Mouse (Mus musculus) right cerebral cortex, postnatal 36 days (tissue): ENCODE data around the gene Dnaic1.

Experiments used
- DNase-seq, 2 experiments: peaks; one replicate each; pipeline ENCODE4 v3.0.0; 2022; ENCODE audit warnings: low spot score in 2 of 2, mixed read lengths in 1 of 2

Gene Dnaic1

DNA sequence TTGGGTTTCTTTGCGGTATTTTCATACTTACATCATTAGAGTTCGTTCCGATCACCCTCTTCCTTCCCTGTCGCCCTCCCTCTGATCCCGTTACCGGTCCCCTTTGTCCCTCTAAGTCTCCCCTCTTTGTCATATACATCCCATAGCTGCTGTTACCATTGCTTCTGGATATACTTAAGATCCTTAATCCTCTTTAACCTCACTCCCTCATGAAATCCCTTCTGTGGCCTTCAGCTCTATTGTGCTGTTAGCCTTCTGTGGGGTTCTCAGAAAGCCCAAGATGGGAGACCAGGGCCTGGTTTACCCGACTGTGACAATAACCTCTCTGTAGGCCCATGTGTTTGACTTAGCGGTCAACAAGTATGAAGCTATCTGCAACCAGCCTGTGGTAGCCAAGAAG lies 65.1 kb downstream of the Dnaic1 start:
- DNase-seq, result no peak

DNA sequence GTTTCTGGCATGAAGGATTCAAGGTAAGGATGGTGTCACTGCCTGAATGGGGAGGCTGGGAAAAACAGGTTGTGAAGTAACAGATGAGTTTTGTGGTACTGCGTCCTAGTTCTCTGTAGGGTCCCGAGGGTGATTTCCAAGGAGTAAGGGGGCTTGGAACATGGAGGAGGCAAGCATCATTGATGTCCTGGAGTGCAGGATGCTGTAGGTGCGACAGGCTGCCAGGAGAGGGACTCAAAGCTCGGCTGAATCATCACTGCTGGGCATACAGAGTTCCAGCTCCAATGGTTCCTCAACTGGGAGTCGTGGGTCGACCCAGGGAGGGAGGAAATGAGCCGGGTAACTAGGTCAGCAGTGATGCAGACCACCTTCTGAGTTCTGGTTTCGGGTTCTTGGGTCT lies 65.6 kb downstream of the Dnaic1 start:
- no peak for DNase-seq

DNA sequence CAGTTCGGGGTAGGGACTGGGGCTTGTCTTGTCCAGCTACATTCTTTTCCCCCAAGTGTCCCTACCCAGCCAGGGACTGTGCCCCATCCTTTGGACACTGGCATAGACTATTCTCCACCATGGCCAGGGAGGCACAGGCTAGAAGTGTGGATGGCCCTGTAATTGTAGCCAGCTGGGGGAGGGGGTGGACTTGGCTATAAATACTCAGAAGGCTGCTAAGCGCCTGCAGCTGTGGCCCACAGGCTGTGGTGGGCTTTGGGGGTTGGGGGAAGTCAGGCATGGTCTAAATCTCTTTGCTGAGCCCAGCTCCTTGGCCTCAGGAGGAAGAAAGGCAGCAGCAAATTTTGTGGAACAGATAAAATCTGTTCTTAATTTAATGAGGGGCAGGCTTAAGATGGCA lies 66.3 kb downstream of the Dnaic1 start:
- no peak for DNase-seq

DNA sequence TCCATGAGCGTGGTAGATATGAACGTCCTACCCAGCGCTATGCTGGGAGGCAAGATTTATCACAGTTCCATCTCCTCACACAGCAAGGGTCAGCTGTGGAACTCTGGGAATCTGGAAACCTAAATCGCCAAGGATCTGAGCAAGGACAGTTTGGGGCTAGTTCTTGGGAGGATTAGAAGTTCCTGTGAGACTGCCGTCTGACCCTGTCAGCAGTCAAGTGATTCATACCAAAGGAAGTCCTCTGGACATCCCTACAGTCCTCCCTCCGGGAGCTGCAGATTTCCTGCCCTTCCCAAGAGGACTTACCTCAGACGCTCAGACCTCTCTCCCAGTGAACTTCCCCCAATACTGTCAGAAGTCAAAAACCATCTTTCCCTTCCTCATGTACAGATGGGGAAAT lies 66.8 kb downstream of the Dnaic1 start:
- no peak for DNase-seq

DNA sequence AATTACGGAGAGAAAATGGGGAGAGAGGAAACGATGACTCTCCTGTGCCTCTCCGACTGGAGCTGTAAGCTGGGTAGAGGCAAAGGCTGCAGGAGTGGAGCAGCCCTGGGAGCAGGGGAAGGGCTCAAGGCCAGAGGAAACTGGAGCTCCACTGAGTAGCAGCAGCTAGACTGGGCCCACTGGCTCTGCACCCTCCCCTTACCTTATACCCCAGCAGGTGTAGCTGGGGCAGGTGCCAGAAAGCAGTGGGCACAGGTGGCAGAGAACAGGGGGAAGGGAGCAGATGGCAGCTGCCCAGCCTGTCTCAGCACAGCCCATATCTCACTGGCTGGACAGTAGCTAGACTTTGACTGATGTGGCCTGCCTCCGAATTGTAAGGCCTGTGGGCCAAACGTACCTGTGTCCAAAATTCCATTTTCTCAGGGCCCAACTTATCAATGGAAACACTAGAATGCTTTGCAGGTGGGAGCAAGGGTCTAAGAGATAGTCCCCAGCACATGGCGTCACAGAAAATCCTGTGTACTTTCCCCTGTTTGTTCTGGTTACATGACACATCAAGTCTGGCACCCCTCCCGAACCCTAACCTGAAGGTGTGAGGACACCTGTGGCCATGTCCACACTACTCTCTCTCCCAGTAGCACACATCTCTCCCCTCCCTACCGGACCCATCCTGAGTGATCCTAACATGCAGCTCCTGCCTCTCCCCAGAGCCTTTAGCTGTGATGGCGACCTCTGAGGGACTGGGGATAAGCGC lies 67.5 kb downstream of the Dnaic1 start:
- no peak for DNase-seq

DNA sequence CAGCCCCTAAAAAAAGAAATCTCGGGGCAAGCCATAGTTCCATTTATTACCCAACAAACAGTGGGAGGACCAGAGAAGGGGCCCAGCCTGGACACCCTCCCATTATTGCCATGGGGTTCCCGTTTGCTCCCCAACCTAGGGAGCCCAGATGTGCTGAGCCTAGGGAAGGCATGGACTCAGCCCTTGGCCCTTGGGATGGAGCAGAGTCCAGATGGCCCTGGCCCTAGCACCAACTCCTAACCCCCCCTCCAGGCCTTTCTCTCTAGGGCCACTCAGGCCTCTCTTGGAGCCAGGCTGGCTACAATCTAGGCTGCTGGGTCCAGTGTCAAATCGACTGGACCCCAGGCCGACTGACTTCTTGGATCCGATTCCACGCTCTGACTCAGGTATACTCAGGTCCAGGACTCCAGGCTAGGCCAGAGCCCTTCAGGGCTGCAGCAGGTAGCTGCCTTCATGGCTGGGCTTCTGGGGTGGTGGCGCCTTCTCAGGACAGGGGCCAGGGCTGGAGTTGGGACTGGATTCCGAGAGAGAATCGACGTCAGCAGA lies 68.7 kb downstream of the Dnaic1 start:
- no peak for DNase-seq

DNA sequence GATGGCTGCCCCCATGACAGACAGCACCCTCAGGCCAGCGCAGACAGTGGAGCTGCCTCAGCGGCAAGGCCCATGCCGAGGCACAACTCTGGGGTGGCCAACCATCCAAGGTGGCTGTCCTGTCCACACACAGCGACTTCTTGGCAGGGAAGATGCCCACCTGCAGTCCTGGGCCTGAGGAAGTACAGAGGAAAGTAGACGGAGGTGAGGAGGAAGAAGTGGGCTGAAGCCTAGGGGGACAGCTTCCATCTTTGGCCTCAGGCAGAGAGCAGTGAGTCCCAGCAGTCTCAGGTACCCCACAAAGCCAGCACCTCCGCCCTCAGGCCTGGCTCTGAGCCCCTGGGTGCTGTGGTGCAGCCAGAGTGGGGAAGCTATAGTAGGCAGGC lies 69.2 kb downstream of the Dnaic1 start:
- no peak for DNase-seq

DNA sequence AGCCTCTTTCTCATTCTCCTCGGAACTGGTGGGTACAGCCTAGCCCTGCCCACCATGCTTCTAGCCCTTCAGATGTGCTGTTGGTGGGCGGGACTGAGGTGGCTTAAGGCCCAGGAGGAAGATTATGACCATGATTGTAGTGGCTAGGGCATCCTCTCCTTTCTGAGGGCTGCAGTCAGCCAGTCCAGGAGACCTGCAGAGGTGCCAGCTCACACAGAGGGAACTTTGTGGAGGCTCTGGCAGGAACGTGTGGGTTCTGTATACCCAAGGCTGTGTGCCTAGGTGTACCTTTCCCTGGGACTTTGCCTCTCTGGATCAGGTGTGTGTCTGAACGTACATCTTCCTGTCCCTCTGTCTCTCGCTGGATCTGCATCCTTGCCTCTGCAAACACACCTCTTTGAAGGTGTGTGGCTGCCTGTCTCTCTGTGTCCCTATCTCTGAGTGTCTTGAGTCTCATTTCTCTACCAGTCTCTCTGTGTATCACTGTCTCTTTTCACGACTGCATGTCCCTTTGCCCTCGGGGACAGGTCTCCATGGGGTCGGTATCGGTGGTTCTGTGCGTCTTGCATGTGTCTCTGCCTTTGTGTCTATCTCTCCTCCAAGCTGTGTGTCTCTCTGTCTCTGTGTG lies 69.8 kb downstream of the Dnaic1 start:
- no peak for DNase-seq

DNA sequence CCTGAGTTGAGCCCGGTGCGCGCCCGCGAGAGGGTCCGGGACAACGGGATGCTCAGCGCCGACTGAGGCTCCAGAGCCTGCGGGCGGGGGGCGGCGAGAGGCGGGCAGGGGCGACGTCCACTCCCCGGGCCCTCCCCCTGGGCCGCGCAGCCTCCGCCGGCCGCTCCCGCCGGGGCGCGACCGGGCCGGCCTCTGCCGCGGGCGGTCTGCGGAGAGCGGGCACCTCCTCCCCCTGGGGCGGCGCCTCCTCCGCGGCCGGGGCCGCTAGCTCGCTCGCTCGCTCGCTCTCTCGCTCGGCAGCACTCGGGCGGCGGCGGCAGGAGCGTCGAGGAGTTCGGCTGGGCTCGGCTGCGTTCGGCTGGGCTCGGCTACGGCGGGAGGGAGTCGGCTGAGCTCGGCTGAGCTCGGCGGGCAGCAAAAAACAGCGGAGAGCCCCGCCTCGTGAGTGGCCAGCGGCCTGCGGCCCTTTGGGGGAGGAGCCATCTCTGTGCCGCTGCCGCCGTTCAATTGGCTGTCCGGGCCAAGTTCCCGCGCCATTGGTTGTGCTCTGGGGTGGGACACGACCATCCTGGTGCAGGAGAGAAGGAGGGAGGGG lies 70.4 kb downstream of the Dnaic1 start, which contains the start of gene Enho:
Gene Enho (minus strand): TSS at position 412 of the 595 bp plus-strand sequence.
- peak; percentile 87 to 88 for DNase-seq

DNA sequence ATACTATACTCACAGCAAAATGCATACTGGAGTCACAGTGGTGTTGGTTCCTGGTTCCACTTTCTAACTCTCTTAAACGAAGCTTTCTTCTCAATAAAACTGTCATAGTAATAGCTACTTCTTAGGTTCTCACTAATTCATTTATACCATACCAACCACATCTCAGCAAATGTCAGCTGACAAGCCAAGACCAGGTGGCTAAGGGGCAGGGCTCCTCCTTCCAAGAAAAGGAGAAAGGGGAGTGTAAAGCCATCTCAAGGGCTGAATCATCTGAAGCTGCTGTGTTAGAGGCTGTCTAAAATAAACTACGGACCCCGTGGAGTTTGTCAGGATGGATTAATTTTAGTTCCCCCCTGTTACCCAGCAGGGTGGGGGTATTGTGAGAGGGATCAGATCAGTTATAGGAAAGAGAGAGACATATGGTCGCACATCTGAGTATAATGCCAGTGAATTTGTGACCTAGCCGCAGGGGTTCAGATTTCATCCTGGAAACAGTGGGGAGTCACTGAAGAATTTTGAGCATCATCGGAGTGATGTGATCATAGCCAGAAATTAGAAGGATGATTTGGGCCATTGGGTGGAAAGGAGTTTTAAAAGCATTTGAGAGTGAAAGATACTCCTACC lies 71.7 kb downstream of the Dnaic1 start:
- no peak for DNase-seq

DNA sequence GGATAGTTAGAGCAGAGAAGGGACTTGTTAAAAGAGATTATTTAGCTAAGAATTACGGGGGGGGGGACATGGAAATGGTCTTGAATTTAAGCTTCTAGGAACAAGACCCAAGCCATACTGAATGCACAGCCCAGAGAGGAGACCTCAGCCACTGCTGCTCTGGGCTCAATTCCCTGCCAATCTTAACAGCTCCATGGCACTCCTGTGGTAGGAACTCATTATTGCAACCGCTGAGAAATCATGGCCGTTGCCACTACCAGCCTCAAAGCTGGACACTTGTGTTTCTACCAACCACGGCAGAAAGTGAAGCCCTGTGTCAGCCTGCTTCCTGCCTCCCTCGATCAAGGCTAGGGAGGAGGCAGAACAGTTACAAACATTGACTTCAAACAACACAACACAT lies 75.9 kb downstream of the Dnaic1 start:
- DNase-seq, result no peak

DNA sequence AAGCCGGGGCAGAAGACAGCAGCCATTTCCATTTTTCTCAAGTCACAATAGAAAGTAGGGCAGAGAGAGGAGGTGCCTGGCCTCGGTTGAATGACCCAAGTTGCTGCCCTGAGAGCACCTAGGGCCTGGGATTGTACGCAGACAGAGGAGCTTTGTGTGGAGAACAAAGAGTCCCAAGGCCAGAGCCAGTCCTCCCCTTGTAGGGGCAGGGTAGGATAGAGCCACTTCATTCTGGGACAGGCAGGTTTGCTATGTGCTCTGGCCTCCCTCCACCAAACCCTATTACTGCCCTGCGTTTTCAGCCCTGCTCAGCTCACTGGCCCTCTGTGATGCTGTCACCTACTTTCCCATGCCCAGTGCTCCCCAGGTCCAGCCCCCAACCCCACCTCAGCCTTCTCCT lies 78.6 kb downstream of the Dnaic1 start:
- no peak for DNase-seq

DNA sequence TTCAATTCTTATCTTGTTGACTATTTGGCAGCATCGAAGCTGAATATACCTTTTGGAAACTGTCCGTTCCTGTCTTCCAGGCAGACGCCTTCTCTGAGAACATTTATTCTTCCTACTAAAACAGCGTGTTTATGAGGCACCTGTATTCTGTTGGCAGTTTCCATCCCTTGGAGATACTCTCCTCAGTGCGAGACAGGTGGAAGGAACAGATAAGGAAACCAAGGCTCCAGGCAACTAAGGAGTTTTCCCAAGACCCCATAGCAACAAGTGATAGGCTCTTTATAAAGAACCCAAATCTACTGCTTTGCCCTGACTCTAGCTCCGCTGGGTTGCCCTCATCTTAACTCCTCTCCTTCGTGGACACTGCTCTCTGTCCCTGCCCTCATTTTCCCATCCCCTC lies 79.1 kb downstream of the Dnaic1 start:
- DNase-seq, result no peak

DNA sequence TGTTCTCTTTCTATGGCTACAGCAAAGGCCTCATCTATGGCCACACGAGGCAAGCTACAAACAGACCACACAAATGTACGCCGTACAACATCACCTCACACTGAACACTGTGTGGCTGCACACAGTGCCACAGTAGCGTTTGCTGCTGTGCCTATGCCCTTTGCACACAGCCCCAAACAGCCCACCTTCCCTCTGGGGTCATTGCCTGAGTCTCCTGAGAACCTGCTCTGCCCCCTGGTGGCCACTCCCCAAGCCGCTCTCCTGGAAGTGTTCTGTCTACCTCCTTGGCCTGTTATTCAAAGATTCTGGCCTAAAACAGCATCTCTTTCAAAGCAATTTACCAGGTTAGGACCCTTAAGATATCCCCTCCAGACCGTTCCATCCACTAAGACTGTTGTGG lies 83.7 kb downstream of the Dnaic1 start:
- DNase-seq, result peak; percentile 54 to 65

DNA sequence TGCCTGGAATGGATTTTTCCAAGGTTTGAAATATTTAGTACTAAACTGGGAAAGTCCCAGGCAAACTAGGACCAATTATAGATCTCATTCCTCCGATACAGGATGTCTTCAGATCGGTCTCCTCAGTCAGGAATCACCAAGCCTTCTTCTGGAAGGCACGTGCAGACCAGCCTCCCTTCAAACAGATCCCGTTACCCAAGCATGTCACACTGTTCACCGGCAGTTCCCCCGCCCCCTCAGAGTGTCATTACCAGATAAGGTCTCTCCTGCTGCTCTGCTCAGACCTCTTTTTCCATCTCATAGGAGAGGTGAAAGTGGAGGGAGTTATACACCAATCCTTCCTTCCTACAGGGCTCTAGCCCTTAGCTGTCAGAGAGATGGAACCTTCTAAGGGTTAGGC lies 84.2 kb downstream of the Dnaic1 start:
- no peak for DNase-seq

DNA sequence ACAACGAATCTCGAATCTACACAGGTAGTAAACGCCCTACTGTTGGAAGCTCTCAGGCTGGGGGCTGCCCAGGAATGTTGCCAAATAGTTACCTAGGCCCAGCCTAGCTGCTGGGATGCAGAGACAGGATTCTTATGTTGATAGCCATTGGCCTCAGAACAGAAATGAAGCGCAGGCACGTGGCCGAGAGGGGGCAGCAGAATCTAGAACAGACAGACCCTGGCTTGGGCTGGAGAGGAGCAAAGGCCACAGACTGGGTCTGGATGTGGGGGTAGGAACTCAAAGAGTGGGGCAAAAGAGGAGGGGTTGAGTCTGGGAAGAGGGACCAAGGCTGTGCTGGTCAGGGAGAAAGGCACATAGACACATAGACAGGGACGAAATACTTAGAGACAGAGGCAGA lies 84.6 kb downstream of the Dnaic1 start:
- peak in 1 of 2 experiments; percentile 49 for DNase-seq

DNA sequence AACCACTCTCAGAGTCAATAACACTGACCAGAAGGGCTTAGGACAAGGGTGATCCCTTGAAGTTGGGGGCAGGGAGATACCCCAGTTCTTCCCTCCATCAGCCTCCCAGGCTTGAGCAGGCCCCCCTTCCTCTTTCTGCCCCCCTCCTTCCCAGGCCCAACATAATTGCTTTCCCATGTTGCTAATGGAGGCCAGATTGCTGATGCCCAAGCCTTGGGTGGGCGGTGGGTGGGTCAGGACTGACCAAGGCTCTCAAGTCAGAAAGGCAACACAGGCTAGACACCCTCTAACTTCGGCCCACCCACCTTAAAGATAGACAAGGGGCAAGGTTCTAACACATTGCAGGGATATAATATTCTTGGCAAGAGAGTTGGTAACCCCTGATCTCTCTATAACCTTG lies 86.0 kb downstream of the Dnaic1 start:
- DNase-seq, result no peak

DNA sequence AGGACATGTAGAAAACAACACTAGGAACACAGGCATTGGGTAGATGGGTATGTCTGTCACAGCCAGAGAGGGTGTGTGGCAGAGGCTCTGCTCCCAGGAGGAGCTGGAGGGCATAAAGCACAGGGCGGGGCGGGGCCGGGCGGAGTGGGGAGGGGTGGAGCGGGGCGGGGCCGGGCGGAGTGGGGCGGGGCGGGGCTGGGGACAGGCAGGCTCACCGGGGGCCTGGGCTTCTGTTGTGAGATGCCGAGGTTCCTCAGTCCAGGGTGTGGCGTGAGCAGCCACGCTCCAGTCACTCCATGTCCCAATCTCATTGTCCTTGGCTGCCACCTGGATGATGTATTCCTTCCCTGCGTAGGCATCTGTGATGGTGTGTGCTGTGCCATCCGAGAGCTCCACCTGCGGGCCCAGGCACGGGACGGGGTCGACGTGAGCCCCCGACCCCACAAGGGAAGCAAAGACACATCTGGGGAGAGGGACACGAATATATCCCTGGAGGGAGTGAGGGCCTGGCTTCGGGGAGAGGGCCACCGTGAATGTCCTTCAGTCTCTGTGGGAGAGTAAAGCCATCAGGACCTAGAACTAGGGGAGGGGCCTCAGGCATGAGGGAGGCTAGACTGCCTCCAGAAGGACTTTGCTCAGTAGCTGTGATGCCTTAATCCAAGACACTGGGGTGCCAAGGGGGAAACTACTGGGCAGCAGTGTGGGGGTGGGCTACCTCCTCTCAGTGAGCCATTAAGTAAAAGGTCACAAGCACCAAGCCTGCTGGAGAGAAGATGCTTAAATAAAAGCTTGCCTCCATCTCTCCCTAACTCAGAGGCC lies 89.2 kb downstream of the Dnaic1 start:
- no peak for DNase-seq

DNA sequence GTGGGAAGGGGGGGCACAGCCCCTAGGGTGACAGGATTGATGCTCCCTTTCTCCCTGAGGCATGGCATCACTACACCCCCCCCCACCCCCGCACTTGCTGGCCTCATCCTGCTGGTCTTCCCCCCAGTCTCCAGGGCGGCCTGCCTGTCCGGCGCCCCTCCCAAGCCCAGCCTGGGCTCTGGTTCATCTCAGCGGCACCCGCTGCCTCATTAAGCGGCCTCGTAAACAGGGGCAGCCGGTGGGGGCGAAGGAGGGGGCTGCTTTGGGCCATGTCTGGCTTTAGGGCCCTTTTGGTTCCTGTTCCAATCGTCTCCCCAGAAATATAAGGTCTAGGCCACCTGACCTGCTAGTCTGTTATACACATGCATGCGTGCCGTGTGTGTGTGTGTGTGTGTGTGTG lies 90.0 kb downstream of the Dnaic1 start:
- DNase-seq, result no peak

DNA sequence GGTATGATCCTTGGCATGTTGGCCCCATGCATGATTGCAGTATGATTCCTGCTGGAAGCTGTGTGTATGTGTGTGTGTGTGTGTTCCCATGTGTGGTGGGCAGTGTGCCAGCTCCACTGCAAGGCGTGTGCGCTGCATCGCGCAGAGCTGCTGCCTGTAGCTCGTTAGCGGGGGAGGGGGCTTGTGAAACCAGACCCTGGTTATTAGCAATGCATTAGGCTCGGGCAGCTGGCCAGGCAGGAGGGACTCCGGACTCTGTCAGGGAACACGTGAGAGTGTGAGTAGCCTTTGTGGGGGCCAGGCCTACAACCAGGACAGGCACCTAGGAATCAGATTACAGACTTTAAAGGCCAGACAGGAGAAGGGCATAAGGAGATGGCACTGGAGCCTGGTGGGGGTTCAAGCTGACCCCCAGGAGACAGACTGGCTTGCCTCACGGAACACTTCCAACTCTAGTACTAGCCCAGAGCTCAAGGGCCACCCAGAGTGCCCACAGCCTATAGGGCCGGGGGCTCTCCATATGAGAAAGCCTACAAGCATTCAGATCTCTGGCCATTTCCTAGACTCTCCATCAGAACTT lies 91.4 kb downstream of the Dnaic1 start:
- DNase-seq, result no peak

DNA sequence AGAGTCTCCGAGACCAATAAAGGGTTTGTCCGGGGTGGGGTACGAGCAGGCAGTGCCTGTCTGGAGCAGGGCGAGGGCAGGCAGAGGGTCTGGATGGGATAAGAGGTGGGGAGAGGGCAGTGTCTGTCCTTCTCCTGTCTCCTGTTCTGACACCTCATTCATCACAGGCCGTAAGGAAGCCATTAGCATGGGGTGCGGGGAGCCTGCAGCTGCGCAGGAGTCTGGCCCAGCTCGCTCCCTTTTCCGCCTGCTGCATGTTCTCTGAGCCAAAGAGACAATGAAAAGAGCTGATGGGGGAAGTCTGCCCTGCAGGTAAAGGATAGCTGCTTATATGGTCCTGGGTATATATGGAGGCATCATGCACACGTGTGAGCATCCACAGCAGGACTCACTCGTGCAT lies 93.1 kb downstream of the Dnaic1 start:
- DNase-seq, result no peak
